Mouse (Mus musculus): ENCODE data around the gene Knl1. TPM values are rescaled to one million over a fixed set of nuclear protein-coding genes. Genes with fewer than 3 reads are reported as not detected.
"Not testable (repeated sequence)": the region's sequence is repeated elsewhere in the genome, so short reads cannot be mapped to it uniquely, and the experiment has no call there.

The Knl1 gene
- 39.0 and 39.4 TPM in 2 replicates for polyA plus RNA-seq (2016; fragmentation: Nextera tagmentation; extraction: Ambion mirVana)

- Histone ChIP-seq H3K36me3 (no peaks in the 10 kb centered on the region), H3K9me3 (replicated peaks) (no peaks in the 10 kb centered on the region), H3K27ac (ENCODE audit: poor library complexity, severe bottlenecking) (peak within 1 kb of the TSS; percentile 89), H3K4me1 (replicated peaks) (peaks cover 7% of the 10 kb centered on the region), H3K9ac (peak within 1 kb of the TSS; percentile 84), H3K4me3 (peak within 1 kb of the TSS; percentile 92), H3K4me2 (peak within 1 kb of the TSS; percentile 82), H3K27me3 (replicated peaks) (no peaks in the 10 kb centered on the region)
- peak; percentile 97 for ATAC-seq (ENCODE audit: insufficient number of reproducible peaks, low FRiP score)
- WGBS: under 1% methylated on average over 76 of the region's 77 CpGs
These were observed at the start of gene Knl1 for GRCm38 (mm10) chr2:119046649-119047611. Gene Knl1 (plus strand): TSS chr2:119047119.

- 65% methylated on average over 6 of the region's 6 CpGs for WGBS
- ATAC-seq (ENCODE audit: insufficient number of reproducible peaks, low FRiP score): no peak
- Histone ChIP-seq H3K36me3 (no peaks in the 10 kb centered on the region), H3K27me3 (replicated peaks) (peaks cover 24% of the 10 kb centered on the region), H3K9ac (no peak overlapping the region), H3K27ac (ENCODE audit: poor library complexity, severe bottlenecking) (no peak overlapping the region), H3K4me2 (no peak overlapping the region), H3K4me1 (replicated peaks) (no peaks in the 10 kb centered on the region), H3K9me3 (replicated peaks) (no peaks in the 10 kb centered on the region), H3K4me3 (no peak overlapping the region)
These were observed 48.6 kb upstream of the Knl1 start for GRCm38 (mm10) chr2:118998115-118998866.

- Histone ChIP-seq H3K4me3 (no peak overlapping the region), H3K27me3 (replicated peaks) (peaks cover 24% of the 10 kb centered on the region), H3K36me3 (no peaks in the 10 kb centered on the region), H3K27ac (ENCODE audit: poor library complexity, severe bottlenecking) (no peak overlapping the region), H3K9me3 (replicated peaks) (no peaks in the 10 kb centered on the region), H3K4me1 (replicated peaks) (no peaks in the 10 kb centered on the region), H3K4me2 (no peak overlapping the region), H3K9ac (no peak overlapping the region)
- WGBS: 77% methylated on average over 3 of the region's 3 CpGs
- no peak for ATAC-seq (ENCODE audit: insufficient number of reproducible peaks, low FRiP score)
These were observed 47.8 kb upstream of the Knl1 start for GRCm38 (mm10) chr2:118999025-118999639.

DNA sequence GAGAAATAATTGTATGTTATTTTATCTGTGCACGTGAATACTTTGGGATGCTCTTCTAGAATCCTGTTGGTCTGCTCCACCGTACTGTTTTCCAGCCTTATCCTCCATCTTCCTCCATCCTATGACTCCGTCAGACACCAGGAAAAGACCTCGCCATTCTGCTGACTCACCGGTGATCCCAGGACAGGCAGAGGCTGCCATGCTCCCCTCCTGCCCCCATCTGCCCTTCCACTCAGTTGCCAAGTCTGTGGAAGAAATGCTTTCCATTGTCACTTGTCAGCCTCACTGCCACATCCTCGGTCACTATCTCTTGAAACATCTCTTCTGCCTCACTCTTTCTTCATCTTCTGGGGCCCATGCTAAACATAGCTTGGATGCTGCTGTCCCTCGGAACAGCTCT is 40.0 kb upstream of the Knl1 start:
- 68% methylated on average over 7 of the region's 7 CpGs for WGBS
- Histone ChIP-seq H3K4me2 (no peak overlapping the region), H3K9ac (no peak overlapping the region), H3K27me3 (replicated peaks) (no peaks in the 10 kb centered on the region), H3K36me3 (no peaks in the 10 kb centered on the region), H3K9me3 (replicated peaks) (no peaks in the 10 kb centered on the region), H3K4me3 (no peak overlapping the region), H3K27ac (ENCODE audit: poor library complexity, severe bottlenecking) (no peak overlapping the region), H3K4me1 (replicated peaks) (no peaks in the 10 kb centered on the region)
- ATAC-seq (ENCODE audit: insufficient number of reproducible peaks, low FRiP score): no peak

GRCm38 (mm10) chr2:119009376-119009775 is 37.5 kb upstream of the Knl1 start:
- no peaks in the 10 kb centered on the region for H3K36me3 ChIP-seq
- ATAC-seq (ENCODE audit: insufficient number of reproducible peaks, low FRiP score): no peak
- no peaks in the 10 kb centered on the region for H3K4me1 ChIP-seq (replicated peaks)
- no peak overlapping the region for H3K27ac ChIP-seq (ENCODE audit: poor library complexity, severe bottlenecking)
- 88% methylated on average over 2 of the region's 2 CpGs for WGBS
- H3K4me2 ChIP-seq: no peak overlapping the region
- H3K9ac ChIP-seq: no peak overlapping the region
- no peaks in the 10 kb centered on the region for H3K9me3 ChIP-seq (replicated peaks)
- H3K27me3 ChIP-seq (replicated peaks): no peaks in the 10 kb centered on the region
- H3K4me3 ChIP-seq: no peak overlapping the region

DNA sequence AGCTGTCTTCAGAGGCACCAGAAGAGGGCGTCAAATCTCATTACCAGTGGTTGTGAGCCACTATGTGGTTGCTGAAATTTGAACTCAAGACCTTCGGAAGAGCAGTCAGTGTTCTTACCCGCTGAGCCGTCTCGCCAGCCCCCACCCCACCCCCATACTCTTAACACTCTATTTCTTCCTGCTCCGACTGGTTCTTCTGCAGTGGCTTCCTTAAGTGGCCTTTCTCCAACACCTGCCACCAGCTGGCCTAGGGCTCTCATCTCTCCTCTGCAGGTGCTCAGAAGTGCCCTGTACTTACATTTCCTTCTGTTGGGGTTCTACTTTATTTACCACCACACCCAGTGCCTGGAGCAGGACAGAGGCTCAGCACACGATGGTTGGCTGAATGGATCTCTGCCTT is 31.9 kb upstream of the Knl1 start:
- 70% methylated on average over 7 of the region's 7 CpGs for WGBS
- H3K36me3 ChIP-seq: peaks cover 12% of the 10 kb centered on the region
- H3K27me3 ChIP-seq (replicated peaks): no peaks in the 10 kb centered on the region
- no peak overlapping the region for H3K4me3 ChIP-seq
- H3K9ac ChIP-seq: no peak overlapping the region
- no peak for ATAC-seq (ENCODE audit: insufficient number of reproducible peaks, low FRiP score)
- H3K27ac ChIP-seq (ENCODE audit: poor library complexity, severe bottlenecking): no peak overlapping the region
- H3K4me2 ChIP-seq: no peak overlapping the region
- H3K9me3 ChIP-seq (replicated peaks): peaks cover 3% of the 10 kb centered on the region; the same call in 1 of the 2 replicates
- peaks cover 22% of the 10 kb centered on the region for H3K4me1 ChIP-seq (replicated peaks)

GRCm38 (mm10) chr2:119015604-119016180 is 31.2 kb upstream of the Knl1 start:
- no peak overlapping the region for H3K9ac ChIP-seq
- peaks cover 22% of the 10 kb centered on the region for H3K4me1 ChIP-seq (replicated peaks)
- no peaks in the 10 kb centered on the region for H3K27me3 ChIP-seq (replicated peaks)
- WGBS: 45% methylated on average over 12 of the region's 12 CpGs
- ATAC-seq (ENCODE audit: insufficient number of reproducible peaks, low FRiP score): no peak
- H3K4me2 ChIP-seq: no peak overlapping the region
- no peak overlapping the region for H3K4me3 ChIP-seq
- H3K9me3 ChIP-seq (replicated peaks): peaks cover 3% of the 10 kb centered on the region; the same call in 1 of the 2 replicates
- no peak overlapping the region for H3K27ac ChIP-seq (ENCODE audit: poor library complexity, severe bottlenecking)
- H3K36me3 ChIP-seq: peaks cover 15% of the 10 kb centered on the region

DNA sequence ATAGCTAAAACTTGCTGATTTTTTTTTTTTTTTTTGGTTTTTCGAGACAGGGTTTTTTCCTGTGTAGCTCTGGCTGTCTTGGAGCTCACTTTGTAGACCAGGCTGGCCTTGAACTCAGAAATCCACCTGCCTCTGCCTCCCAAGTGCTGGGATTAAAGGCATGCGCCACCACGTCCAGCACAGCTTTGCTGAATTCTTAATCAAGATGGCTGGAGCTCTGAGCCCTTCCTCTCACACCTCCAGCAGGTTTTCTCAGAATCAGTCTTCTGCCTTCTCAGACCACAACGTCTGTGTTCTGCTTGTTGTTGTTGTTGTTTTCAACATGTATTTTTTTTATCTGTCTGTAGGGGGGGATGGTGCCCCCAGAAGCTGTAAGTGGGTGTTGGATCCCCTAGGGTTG is 30.6 kb upstream of the Knl1 start:
- 74% methylated on average over 4 of the region's 4 CpGs for WGBS
- H3K9me3 ChIP-seq (replicated peaks); ATAC-seq (ENCODE audit: insufficient number of reproducible peaks, low FRiP score); H3K4me2 ChIP-seq; H3K9ac ChIP-seq; H3K4me3 ChIP-seq; H3K27me3 ChIP-seq (replicated peaks); H3K27ac ChIP-seq (ENCODE audit: poor library complexity, severe bottlenecking): not testable (repeated sequence)
- H3K36me3 ChIP-seq: peaks cover 21% of the 10 kb centered on the region
- H3K4me1 ChIP-seq (replicated peaks): peaks cover 22% of the 10 kb centered on the region

DNA sequence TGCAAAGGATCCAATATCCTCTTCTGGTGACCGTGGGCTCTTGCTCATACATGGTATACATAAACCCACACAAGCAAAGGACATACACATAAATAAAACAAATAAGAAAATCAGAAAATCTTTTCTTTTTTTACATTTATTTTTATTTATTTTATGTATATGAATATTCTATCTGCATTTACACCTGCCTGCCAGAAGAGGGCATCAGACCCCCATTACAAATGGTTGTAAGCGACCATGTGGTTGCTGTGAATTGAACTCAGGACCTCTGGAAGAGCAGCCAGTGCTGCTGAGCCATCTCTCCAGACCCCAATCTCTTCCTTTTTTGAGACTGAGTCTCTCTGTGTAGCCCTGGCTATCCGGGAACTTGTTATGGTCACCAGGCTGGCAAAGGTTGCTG is 29.3 kb upstream of the Knl1 start:
- peaks cover 3% of the 10 kb centered on the region; the same call in 1 of the 2 replicates for H3K9me3 ChIP-seq (replicated peaks)
- peaks cover 34% of the 10 kb centered on the region for H3K36me3 ChIP-seq
- no peak overlapping the region for H3K27ac ChIP-seq (ENCODE audit: poor library complexity, severe bottlenecking)
- no peak for ATAC-seq (ENCODE audit: insufficient number of reproducible peaks, low FRiP score)
- no peak overlapping the region for H3K4me3 ChIP-seq
- H3K9ac ChIP-seq: no peak overlapping the region
- H3K27me3 ChIP-seq (replicated peaks): no peaks in the 10 kb centered on the region
- H3K4me2 ChIP-seq: no peak overlapping the region
- H3K4me1 ChIP-seq (replicated peaks): peaks cover 22% of the 10 kb centered on the region
- 90% methylated on average over 3 of the region's 3 CpGs for WGBS

GRCm38 (mm10) chr2:119018391-119019122 is 28.4 kb upstream of the Knl1 start:
- H3K27ac ChIP-seq (ENCODE audit: poor library complexity, severe bottlenecking): no peak overlapping the region
- H3K9me3 ChIP-seq (replicated peaks): peaks cover 3% of the 10 kb centered on the region; the same call in 1 of the 2 replicates
- peak overlapping the region; percentile 26 for H3K4me2 ChIP-seq
- no peak for ATAC-seq (ENCODE audit: insufficient number of reproducible peaks, low FRiP score)
- H3K36me3 ChIP-seq: peaks cover 41% of the 10 kb centered on the region
- peaks cover 22% of the 10 kb centered on the region for H3K4me1 ChIP-seq (replicated peaks)
- no peaks in the 10 kb centered on the region for H3K27me3 ChIP-seq (replicated peaks)
- WGBS: 54% methylated on average over 22 of the region's 22 CpGs
- H3K4me3 ChIP-seq: 0 out of 2 replicates have a peak overlapping the region, but pooled peaks have one; percentile 2
- H3K9ac ChIP-seq: no peak overlapping the region

Measured in heart, embryonic 12.5 days (tissue).